Mouse (Mus musculus): Measurements from ENCODE around the gene Hcar2.

The Hcar2 gene

DNA sequence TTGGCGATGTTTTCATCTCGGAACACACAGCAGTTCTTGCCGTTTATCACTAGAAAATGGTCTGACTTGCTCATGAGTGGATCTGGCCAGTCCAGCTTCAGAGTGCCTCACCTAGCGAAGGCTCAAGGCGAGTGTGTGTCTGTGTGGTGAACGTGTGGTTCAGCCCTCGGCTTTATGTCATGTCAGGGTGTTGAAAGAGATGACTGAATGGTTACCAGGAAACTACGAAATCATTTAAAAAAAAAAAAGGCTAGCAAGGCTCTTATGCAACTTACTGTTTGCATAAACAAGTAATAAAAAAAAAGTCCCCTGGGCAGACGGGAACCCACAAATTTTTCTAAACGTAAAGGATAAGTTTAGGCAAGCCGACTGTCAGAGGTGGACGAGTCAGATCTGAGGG, at the start of gene Hcar2:
TSS of gene Hcar2 (minus strand) at position 135 of the 400 bp plus-strand sequence.
- no peak for DNase-seq

DNA sequence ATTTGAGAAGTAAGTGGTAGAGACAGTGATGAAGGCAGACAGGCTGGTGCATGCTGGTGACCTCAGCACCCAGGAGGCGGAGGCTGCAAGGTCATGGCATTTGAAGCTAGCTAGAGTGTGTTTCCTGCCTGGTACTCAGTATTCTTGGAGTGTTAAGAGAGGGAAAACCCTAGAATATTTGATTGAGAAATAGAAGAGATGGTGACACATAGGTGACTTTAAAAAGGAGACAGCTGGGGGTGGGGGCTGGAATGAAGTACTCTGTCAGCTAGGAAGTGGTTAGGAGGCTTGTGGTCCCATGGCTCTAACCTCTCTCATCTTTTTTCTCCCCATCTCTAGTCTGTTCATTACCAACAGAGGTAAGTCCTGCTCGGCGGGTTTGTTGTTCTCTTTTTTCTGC, 49.6 kb upstream of the Hcar2 start:
- DNase-seq, result no peak

- no peak for DNase-seq
Measured at GRCm38 (mm10) chr5:123907631-123907977, 42.3 kb upstream of the Hcar2 start.

DNA sequence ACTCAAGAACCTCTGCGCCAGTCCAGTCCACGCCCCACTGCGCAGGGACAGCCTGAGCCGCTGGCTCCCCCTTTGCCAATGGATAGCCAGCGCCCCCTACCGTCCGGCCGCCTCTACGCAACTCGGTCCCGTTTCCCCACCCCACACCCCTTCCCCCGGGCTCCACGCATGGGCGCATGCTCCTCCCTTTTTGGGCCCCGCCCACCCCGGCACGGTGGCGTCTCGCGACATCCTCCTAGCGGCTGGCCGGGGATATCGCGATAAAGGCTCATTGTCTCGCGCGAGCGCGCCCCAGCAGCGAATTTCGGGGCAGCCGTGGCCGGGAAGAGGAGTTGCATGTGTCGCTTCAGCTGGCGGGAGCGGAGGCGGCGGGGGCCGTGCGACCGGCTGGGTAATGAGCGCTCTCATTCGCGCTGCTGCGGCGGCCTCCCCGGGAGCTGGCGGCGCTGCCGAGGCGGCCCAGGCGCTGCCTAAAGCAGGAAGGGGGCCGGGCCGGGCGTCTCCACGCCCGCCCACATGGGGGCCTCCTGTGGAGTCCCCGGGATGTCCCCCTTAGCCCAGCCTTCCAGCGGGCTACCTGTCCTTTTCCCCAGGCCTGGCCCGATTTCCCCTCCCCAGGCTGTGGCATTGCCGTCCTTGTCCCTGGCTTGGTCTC, 41.8 kb upstream of the Hcar2 start, which contains the start of gene Denr:
TSS of gene Denr (plus strand) at position 200 of the 655 bp plus-strand sequence.
- peak; percentile 99 for DNase-seq

GRCm38 (mm10) chr5:123906146-123906975, 41.1 kb upstream of the Hcar2 start:
- no peak for DNase-seq

DNA sequence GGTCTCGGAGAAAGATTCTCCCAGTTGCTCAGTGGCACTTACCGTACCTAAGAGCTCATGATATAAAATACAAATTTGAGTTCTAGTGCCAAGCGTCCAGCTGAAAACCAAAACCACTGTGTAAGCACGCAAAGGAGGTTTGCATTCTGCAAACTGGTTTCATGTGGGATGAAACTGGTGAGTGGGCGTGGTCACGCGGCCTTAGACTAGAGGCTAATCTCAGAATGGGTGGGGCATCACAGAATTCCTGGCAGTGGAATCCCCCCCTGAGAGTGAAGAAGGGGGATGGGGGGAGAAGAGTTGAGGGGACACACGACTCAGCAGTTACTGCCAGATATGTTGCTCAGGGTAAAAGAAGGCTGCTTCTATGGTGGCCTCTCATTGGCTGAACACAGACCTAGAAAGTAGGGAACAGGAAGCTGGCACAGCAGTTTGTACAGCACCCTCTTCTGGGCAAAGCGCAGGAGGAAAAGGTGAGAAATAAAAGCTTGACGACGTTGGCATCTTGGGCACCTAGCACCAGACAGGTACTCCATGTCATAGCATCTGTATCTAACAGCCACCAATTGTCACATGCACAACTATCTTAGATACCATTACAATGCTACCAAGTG, 38.9 kb upstream of the Hcar2 start:
- no peak for DNase-seq

GRCm38 (mm10) chr5:123897352-123897751, 32.1 kb upstream of the Hcar2 start:
- no peak for DNase-seq

GRCm38 (mm10) chr5:123896395-123896794, 31.1 kb upstream of the Hcar2 start:
- no peak for DNase-seq

DNA sequence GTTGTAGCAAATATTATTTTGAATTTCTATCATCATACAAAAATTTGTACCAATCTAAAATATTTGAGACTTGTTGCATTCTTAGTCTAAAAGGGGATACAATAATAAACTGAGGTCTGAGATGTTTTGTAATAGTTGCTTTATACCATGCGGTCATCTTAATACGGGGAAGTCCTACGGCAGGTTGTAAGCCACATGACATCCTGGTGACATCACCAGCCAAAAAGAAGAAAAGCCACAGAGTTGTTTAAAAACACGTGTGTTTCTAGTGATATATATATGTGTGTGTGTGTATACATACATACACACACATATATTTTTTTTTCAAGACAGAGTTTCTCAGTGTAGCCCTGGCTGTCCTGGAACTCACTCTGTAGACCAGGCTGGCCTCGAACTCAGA, 28.2 kb upstream of the Hcar2 start:
- DNase-seq, result no peak

DNA sequence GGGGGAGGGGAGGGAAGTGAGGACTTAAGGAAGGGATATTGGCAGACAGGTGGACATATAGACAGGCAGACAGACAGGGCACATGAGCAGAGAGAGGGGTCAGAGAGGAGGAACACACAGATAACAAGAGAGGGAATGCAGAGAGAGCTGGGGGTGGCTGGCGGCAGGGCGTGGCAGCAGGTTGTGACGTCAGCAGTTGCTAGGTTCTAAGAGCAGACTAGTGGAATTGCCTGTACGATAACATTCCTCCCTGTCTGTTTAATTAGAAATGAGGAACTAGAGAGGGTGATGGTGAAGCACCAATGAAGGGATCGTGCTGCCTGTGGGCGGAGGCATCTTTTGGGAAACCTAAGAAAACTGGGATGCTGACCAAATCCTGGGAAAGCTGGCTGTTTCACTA, 26.4 kb upstream of the Hcar2 start:
- no peak for DNase-seq

GRCm38 (mm10) chr5:123890987-123891386, 25.7 kb upstream of the Hcar2 start:
- DNase-seq, result no peak

DNA sequence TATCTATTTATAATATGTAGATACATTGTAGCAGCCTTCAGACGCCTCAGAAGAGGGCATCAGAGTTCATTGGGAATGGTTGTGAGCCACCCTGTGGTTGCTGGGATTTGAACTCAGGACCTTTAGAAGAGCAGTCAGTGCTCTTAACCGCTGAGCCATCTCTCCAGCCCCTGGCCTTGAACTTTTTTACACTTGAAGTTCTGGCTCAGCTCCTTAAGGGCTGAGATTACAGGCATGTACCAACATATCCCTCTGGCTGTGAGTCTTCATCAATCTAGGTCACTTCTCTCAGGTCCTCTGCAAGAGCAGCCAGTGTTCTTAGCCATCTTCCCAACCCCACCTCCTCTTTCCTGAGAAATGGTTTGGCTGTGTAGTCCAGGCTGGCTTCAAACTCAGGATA, 25.0 kb upstream of the Hcar2 start:
- DNase-seq, result no peak

DNA sequence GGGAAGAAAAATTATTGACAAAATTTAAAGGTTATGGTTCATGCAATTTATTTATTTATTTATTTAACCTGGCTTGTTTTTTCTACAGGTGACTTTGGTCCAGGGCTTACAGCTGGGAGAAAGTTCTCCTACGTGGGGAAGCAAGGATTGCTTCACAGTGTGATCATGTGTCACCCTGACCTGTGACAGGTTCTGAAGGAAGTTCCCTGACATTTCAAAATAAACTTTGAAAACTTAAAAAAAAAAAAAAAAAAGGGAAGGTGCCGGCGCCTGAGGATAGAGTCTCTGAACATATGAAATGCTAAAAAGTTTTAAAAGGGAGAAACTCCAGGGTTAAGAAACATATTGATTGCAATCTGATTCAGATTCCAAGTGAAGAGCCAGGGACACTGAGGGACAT, 21.1 kb upstream of the Hcar2 start:
- DNase-seq, result no peak

GRCm38 (mm10) chr5:123884332-123884731, 19.0 kb upstream of the Hcar2 start:
- DNase-seq, result no peak

DNA sequence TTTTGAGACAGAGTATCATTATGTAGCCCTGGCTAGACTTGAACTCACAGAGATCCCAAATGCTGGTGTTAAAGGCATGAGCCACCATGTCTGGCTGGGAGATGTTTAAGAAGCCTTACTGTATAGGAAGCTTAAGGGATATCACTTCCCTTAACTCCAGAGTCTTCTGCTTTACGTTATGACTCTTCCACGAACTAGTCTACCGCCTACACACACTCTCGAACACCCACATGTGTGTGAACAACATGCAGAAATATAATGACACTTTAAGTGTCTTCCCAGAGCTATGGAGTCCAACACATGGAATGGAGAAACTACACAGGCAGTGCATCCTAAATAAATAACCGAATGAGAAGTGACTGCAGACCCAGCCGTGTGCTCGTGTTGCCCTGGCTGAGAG, 18.6 kb upstream of the Hcar2 start:
- DNase-seq, result no peak

DNA sequence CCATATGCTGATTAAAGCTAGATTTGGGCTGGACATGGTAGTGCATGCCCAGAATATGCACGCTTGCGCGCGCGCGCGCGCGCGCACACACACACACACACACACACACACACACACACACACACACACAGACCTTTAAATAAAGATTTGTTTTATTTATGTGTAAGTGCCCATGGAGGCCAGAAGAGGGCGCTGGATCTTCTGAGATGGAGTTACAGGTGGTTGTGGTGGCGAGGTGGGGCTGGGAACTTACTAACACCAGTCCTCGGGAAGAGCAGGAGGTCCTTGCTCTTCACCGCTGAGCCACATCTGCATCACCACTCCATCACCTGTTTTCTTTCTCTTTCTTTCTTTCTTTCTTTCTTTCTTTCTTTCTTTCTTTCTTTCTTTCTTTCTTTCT, 15.5 kb upstream of the Hcar2 start:
- no peak for DNase-seq

GRCm38 (mm10) chr5:123879928-123880327, 14.6 kb upstream of the Hcar2 start, which contains the start of gene Hcar1:
Gene Hcar1, minus strand, starts transcription at chr5:123880020.
- peak; percentile 18 for DNase-seq

DNA sequence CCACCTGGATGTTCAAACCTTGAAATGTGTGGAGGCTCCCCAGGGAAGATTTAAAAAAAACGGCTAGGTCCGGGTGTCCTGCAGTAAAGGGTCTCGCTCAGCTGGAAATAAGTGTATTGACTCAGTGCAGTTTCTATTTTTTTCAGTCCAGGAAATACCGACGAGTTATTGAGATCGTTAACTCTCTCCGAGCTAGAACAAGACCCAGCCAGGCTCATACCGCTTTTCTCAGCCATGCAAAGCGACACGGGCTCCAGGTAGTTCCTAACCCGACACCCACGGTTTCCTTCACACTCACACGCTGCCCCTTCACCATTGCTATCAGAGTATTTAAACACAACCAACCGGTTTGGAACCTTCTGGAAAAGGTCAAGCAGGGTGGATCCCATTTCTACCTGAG, 12.8 kb upstream of the Hcar2 start:
- DNase-seq, result no peak

DNA sequence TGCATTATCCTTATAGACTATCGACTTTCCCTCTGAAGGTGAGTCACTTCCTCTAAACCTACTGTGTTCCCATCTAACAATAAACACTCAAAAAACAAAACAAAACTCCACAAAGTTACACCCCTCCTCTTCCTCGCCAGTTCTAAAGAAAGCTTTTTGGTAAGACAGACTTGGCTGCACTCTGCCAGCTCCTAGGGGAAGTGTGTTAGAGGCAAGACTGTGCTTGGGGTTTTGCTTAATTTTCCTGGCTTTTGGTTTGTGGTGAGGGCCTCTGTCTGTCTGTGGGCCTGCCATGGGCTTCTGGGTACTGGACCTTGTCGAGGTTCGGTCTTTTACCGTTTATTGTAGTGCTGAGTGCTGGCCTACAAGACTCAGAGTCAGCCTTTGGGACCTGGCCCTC, 8.9 kb upstream of the Hcar2 start:
- DNase-seq, result no peak

DNA sequence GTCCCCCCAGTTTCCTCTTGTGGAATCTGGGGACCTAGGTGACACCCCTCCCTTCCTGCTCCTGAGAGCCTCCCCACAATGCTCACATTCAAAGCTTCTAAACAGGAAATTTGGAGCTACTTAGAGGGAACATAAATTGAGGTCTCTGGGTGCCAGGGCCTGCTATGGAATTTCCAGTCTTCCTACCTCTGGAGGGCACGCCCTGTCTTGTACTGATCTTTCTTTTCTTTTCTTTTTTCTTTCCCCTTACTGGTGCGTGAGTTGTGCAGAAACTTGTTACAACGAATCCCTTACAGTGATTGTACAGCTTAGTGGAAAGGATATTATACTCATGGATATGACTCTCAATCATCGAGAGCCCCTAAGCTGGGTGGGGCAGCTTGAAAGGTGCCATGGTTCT, 4.3 kb upstream of the Hcar2 start:
- DNase-seq, result no peak

- no peak for DNase-seq
Measured at GRCm38 (mm10) chr5:123866457-123866856, 1.2 kb upstream of the Hcar2 start.

DNA sequence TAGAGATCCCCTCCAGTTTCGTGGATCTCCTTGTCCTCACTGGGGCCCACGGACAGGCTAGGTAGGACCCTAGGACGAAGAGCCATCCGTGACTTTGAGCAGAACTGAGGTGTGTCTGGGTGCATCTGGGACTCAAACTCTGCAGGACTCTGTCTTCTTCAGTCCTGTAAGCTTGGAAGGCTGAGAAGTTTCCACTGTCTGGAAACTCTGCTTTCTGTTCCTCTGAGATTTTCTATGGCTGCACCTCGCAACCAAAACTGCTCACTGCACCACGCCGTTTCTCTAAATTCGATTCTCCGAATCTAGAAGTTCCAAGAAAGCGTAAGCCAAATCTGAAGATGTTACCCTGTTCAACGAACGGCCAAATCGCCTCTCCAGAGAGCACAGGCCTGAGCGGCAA, 1.4 kb downstream of the Hcar2 start:
- DNase-seq, result no peak

DNA sequence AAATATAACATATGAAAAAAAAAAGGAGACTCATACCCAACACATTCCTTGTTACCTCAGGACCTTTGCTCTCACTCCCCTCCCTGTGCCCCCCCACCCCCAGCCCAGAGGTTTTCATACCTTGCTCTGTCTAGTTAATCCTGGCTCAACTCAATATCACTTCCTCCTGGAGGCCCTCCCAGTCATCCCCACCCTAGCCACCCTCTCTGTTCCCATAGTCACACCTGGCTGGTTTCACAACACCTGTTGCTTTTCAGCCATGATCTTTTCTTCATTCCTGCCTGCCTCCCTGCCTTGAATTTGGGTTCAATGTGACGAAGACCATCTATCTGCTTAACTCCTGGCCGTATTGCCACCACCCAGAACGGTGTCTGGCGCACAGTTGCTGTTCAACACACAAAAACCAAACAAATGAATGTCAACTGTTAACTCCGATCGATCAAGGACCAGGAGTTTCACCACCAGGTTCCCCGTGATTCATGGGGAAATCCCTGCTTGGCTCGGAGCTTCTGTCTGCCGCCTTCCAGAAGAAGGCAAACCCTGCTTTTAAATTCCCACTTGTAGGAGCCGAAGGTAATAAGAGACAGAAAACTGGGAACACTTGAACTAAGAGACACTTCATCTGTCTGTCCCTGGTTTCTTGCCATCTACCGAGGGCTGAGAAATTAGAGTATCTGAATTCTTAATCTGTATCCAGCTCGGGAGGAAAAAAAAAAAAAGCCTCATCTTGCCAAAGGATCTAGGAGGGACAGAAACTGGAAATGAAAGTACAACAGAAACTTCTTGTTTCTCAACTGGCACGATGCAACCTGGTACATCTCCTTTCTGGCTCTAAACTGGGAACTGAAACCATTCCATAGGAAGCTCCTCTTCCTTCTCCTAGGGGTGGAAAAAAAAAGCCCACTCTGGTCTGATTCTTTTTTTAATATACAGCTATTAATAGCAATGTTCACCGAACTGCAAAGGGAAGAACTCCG, 2.6 kb downstream of the Hcar2 start:
- DNase-seq, result no peak
